Mouse (Mus musculus): ENCODE data around the gene Miga1. TPM values are rescaled to one million over a fixed set of nuclear protein-coding genes. Genes with fewer than 3 reads are reported as not detected.

The Miga1 gene
- polyA plus RNA-seq, 1 experiment: 24.8 TPM

DNA sequence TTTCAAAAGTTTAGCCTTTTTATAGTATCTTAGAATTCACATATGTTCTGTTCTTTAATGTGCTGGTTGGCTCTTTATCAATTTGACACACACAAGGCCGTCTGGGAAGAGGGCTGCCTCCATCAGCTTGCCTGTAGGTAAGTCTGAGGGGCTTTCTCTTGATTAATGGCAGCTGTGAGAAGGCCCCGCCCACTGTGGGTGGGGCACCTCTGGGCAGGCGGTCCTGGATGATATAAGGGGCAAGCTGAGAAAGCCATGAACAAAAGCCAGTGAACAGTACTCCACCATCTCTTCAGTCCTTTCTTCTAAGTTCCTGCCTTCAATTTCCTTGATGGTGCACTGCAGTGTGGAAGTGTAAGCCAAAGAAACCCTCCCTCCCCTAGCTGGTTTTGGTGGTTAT lies 58.1 kb downstream of the Miga1 start:
- TF ChIP-seq CTCF (IDR thresholded peaks at IDR 0.05; ENCODE audit: borderline replicate concordance, extremely low read depth, insufficient read depth, insufficient read length): no peak
- TF ChIP-seq POLR2A (IDR thresholded peaks at IDR 0.05; ENCODE audit: borderline replicate concordance, extremely low read depth, insufficient read depth, insufficient read length, poor library complexity, severe bottlenecking): no peak
- no peak for DNase-seq (ENCODE audit: low read depth)

GRCm38 (mm10) chr3:152278431-152278830 lies 61.8 kb downstream of the Miga1 start:
- no peak for TF ChIP-seq CTCF (IDR thresholded peaks at IDR 0.05; ENCODE audit: borderline replicate concordance, extremely low read depth, insufficient read depth, insufficient read length)
- no peak for TF ChIP-seq POLR2A (IDR thresholded peaks at IDR 0.05; ENCODE audit: borderline replicate concordance, extremely low read depth, insufficient read depth, insufficient read length, poor library complexity, severe bottlenecking)
- no peak for DNase-seq (ENCODE audit: low read depth)

- DNase-seq (ENCODE audit: low read depth): no peak
Measured at GRCm38 (mm10) chr3:152277912-152278311, 62.3 kb downstream of the Miga1 start.

GRCm38 (mm10) chr3:152276935-152277334 lies 63.3 kb downstream of the Miga1 start:
- TF ChIP-seq CTCF (IDR thresholded peaks at IDR 0.05; ENCODE audit: borderline replicate concordance, extremely low read depth, insufficient read depth, insufficient read length) (no peak), POLR2A (IDR thresholded peaks at IDR 0.05; ENCODE audit: borderline replicate concordance, extremely low read depth, insufficient read depth, insufficient read length, poor library complexity, severe bottlenecking) (no peak)
- DNase-seq (ENCODE audit: low read depth): no peak

More at GRCm38 (mm10) chr3:152277912-152278311, 62.3 kb downstream of the Miga1 start:
- TF ChIP-seq POLR2A (IDR thresholded peaks at IDR 0.05; ENCODE audit: borderline replicate concordance, extremely low read depth, insufficient read depth, insufficient read length, poor library complexity, severe bottlenecking): no peak

- DNase-seq (ENCODE audit: low read depth): no peak
- TF ChIP-seq CTCF (IDR thresholded peaks at IDR 0.05; ENCODE audit: borderline replicate concordance, extremely low read depth, insufficient read depth, insufficient read length) (no peak), POLR2A (IDR thresholded peaks at IDR 0.05; ENCODE audit: borderline replicate concordance, extremely low read depth, insufficient read depth, insufficient read length, poor library complexity, severe bottlenecking) (no peak)
Measured at GRCm38 (mm10) chr3:152275008-152275407, 65.2 kb downstream of the Miga1 start.

- no peak for TF ChIP-seq CTCF (IDR thresholded peaks at IDR 0.05; ENCODE audit: borderline replicate concordance, extremely low read depth, insufficient read depth, insufficient read length)
- TF ChIP-seq POLR2A (IDR thresholded peaks at IDR 0.05; ENCODE audit: borderline replicate concordance, extremely low read depth, insufficient read depth, insufficient read length, poor library complexity, severe bottlenecking): no peak
- DNase-seq (ENCODE audit: low read depth): no peak
Measured at GRCm38 (mm10) chr3:152272974-152273685, 67.1 kb downstream of the Miga1 start.

DNA sequence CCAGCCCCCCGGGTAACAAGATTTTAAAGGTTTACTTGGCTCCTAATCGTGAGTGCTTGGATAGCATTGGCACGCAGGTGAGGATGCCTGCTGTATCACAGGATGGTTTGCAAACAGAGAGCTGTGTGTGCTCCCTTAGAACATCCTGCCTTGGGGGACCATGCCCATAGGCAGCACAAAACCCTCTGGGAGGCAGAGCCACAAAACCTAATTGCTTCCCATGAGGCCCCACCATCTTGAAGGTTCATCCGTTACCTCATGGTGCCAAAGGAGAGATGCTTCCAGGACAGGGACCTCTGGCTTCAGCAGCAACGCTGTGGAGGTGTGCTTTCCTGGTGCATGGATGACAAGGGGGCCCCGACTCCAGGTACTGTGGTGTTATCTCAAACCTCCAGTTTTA lies 68.3 kb downstream of the Miga1 start:
- no peak for DNase-seq (ENCODE audit: low read depth)
- no peak for TF ChIP-seq POLR2A (IDR thresholded peaks at IDR 0.05; ENCODE audit: borderline replicate concordance, extremely low read depth, insufficient read depth, insufficient read length, poor library complexity, severe bottlenecking)

- TF ChIP-seq POLR2A (IDR thresholded peaks at IDR 0.05; ENCODE audit: borderline replicate concordance, extremely low read depth, insufficient read depth, insufficient read length, poor library complexity, severe bottlenecking) (no peak), CTCF (IDR thresholded peaks at IDR 0.05; ENCODE audit: borderline replicate concordance, extremely low read depth, insufficient read depth, insufficient read length) (no peak)
- no peak for DNase-seq (ENCODE audit: low read depth)
Measured at GRCm38 (mm10) chr3:152271071-152271710, 69.0 kb downstream of the Miga1 start.

- no peak for DNase-seq (ENCODE audit: low read depth)
- TF ChIP-seq CTCF (IDR thresholded peaks at IDR 0.05; ENCODE audit: borderline replicate concordance, extremely low read depth, insufficient read depth, insufficient read length) (no peak), POLR2A (IDR thresholded peaks at IDR 0.05; ENCODE audit: borderline replicate concordance, extremely low read depth, insufficient read depth, insufficient read length, poor library complexity, severe bottlenecking) (no peak)
Measured at GRCm38 (mm10) chr3:152268099-152268498, 72.1 kb downstream of the Miga1 start.

DNA sequence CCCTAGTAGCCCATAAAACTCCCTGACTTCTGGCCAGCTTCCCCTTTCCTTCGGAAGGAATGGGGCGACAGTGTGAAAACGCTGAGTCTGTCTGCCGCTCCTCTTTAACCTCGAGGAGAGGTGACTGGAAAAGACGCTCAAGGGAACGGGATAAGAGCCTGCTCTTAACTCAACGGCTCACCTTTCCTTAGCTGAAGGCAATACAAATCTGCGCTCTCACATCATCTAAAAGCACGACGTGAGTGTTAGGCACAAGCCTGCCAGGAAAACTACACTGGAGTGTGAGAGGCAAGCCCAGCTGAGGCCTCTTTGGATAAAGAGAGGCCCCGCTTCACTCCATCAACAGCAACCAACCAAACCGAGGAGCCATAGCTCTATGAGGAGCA lies 74.2 kb downstream of the Miga1 start, which contains the start of gene Nexn:
TSS of gene Nexn (minus strand) at position 315 of the 386 bp plus-strand sequence.
- peak; percentile 37 for DNase-seq (ENCODE audit: low read depth)
- TF ChIP-seq CTCF (IDR thresholded peaks at IDR 0.05; ENCODE audit: borderline replicate concordance, extremely low read depth, insufficient read depth, insufficient read length) (no peak), POLR2A (IDR thresholded peaks at IDR 0.05; ENCODE audit: borderline replicate concordance, extremely low read depth, insufficient read depth, insufficient read length, poor library complexity, severe bottlenecking) (no peak)

GRCm38 (mm10) chr3:152265351-152266035 lies 74.7 kb downstream of the Miga1 start:
- TF ChIP-seq CTCF (IDR thresholded peaks at IDR 0.05; ENCODE audit: borderline replicate concordance, extremely low read depth, insufficient read depth, insufficient read length) (no peak), POLR2A (IDR thresholded peaks at IDR 0.05; ENCODE audit: borderline replicate concordance, extremely low read depth, insufficient read depth, insufficient read length, poor library complexity, severe bottlenecking) (no peak)
- peak; percentile 70 for DNase-seq (ENCODE audit: low read depth)

Data from brain, embryonic 14.5 days (tissue).